Mouse (Mus musculus) heart, adult 2 months (tissue): ENCODE results near the gene Dgka.

Experiments
- CTCF ChIP-seq: fragments of 200-600 bp; IDR thresholded peaks from 2 replicates; pipeline ENCODE4 v1.8.1; 2022; ENCODE audit warnings: antibody characterized with exemption, mild to moderate bottlenecking, moderate library complexity
- POLR2A ChIP-seq: fragments of 200-500 bp; IDR thresholded peaks from 2 replicates; pipeline ENCODE4 v1.6.1; 2011; ENCODE audit warnings: mild to moderate bottlenecking, low read depth, low read length, control low read depth; ENCODE audit not compliant: insufficient read depth

GRCm38 (mm10) chr10:128743791-128744191, 864 bp downstream of the Dgka start:
- peak; percentile 57; the same call in 1 of the 2 replicates for TF ChIP-seq POLR2A
- TF ChIP-seq CTCF = no peak
